Mouse (Mus musculus): ENCODE measurements around the gene Tfeb. TPM values are rescaled to one million over a fixed set of nuclear protein-coding genes. Genes with fewer than 3 reads are reported as not detected.

Tfeb gene
- total and polyA plus RNA-seq, 2 experiments, result 5.7 to 15.7 TPM

- Histone ChIP-seq H3K27me3 (ENCODE audit: control insufficient read depth, insufficient read depth, low read length) (no peaks in the 10 kb centered on the region), H3K9ac (ENCODE audit: low read depth, low read length) (no peak overlapping the region), H3K27ac (replicated peaks; ENCODE audit: insufficient read depth, low read depth, low read length) (no peak overlapping the region), H3K79me2 (ENCODE audit: control insufficient read depth, insufficient read depth, low read length) (peaks cover 13% of the 10 kb centered on the region; the same call in 1 of the 2 replicates), H3K4me1 (ENCODE audit: control insufficient read depth, insufficient read depth, low read length) (peaks cover 11% of the 10 kb centered on the region), H3K36me3 (ENCODE audit: control insufficient read depth, insufficient read depth, low read length) (no peaks in the 10 kb centered on the region), H3K4me3 (ENCODE audit: insufficient read depth, low read depth, low read length) (no peak overlapping the region)
- 75% methylated on average over 7 of the region's 7 CpGs for WGBS
- DNase-seq (ENCODE audit: extremely low read depth, low read depth, low spot score), result no peak
- TF ChIP-seq POLR2A (IDR thresholded peaks at IDR 0.05; ENCODE audit: extremely low read depth, insufficient read depth, low read length), result no peak
- TF ChIP-seq CTCF (IDR thresholded peaks at IDR 0.05; ENCODE audit: low read depth, low read length), result no peak
Observed at GRCm38 (mm10) chr17:47757056-47757610, 20.3 kb downstream of the Tfeb start.

GRCm38 (mm10) chr17:47759702-47760410, 23.0 kb downstream of the Tfeb start:
- Histone ChIP-seq H3K4me1 (ENCODE audit: control insufficient read depth, insufficient read depth, low read length) (peaks cover 25% of the 10 kb centered on the region), H3K79me2 (ENCODE audit: control insufficient read depth, insufficient read depth, low read length) (peaks cover 18% of the 10 kb centered on the region; the same call in 1 of the 2 replicates), H3K36me3 (ENCODE audit: control insufficient read depth, insufficient read depth, low read length) (no peaks in the 10 kb centered on the region), H3K4me3 (ENCODE audit: insufficient read depth, low read depth, low read length) (no peak overlapping the region), H3K27me3 (ENCODE audit: control insufficient read depth, insufficient read depth, low read length) (no peaks in the 10 kb centered on the region), H3K27ac (replicated peaks; ENCODE audit: insufficient read depth, low read depth, low read length) (no peak overlapping the region), H3K9ac (ENCODE audit: low read depth, low read length) (no peak overlapping the region)
- DNase-seq (ENCODE audit: extremely low read depth, low read depth, low spot score), result peak; percentile 40
- WGBS, result 66% methylated on average over 15 of the region's 15 CpGs
- no peak for TF ChIP-seq POLR2A (IDR thresholded peaks at IDR 0.05; ENCODE audit: extremely low read depth, insufficient read depth, low read length)
- TF ChIP-seq CTCF (IDR thresholded peaks at IDR 0.05; ENCODE audit: low read depth, low read length), result no peak

- Histone ChIP-seq H3K36me3 (ENCODE audit: control insufficient read depth, insufficient read depth, low read length) (no peaks in the 10 kb centered on the region), H3K4me3 (ENCODE audit: insufficient read depth, low read depth, low read length) (no peak overlapping the region), H3K27me3 (ENCODE audit: control insufficient read depth, insufficient read depth, low read length) (no peaks in the 10 kb centered on the region), H3K4me1 (ENCODE audit: control insufficient read depth, insufficient read depth, low read length) (peaks cover 25% of the 10 kb centered on the region), H3K79me2 (ENCODE audit: control insufficient read depth, insufficient read depth, low read length) (peaks cover 19% of the 10 kb centered on the region), H3K27ac (replicated peaks; ENCODE audit: insufficient read depth, low read depth, low read length) (peak overlapping the region; percentile 92), H3K9ac (ENCODE audit: low read depth, low read length) (peak overlapping the region; percentile 42)
- no peak for TF ChIP-seq CTCF (IDR thresholded peaks at IDR 0.05; ENCODE audit: low read depth, low read length)
- TF ChIP-seq POLR2A (IDR thresholded peaks at IDR 0.05; ENCODE audit: extremely low read depth, insufficient read depth, low read length), result no peak
- WGBS, result 25% methylated on average over 7 of the region's 7 CpGs
- peak; percentile 90 for DNase-seq (ENCODE audit: extremely low read depth, low read depth, low spot score)
Observed at GRCm38 (mm10) chr17:47762028-47762427, 25.2 kb downstream of the Tfeb start.

- no peak for TF ChIP-seq CTCF (IDR thresholded peaks at IDR 0.05; ENCODE audit: low read depth, low read length)
- TF ChIP-seq POLR2A (IDR thresholded peaks at IDR 0.05; ENCODE audit: extremely low read depth, insufficient read depth, low read length), result no peak
- H3K4me1 ChIP-seq (ENCODE audit: control insufficient read depth, insufficient read depth, low read length), result peaks cover 25% of the 10 kb centered on the region
- H3K9ac ChIP-seq (ENCODE audit: low read depth, low read length), result peak overlapping the region; percentile 42
- peak; percentile 90 for DNase-seq (ENCODE audit: extremely low read depth, low read depth, low spot score)
- H3K27ac ChIP-seq (replicated peaks; ENCODE audit: insufficient read depth, low read depth, low read length), result peak overlapping the region; percentile 92
- H3K79me2 ChIP-seq (ENCODE audit: control insufficient read depth, insufficient read depth, low read length), result peaks cover 20% of the 10 kb centered on the region
- H3K36me3 ChIP-seq (ENCODE audit: control insufficient read depth, insufficient read depth, low read length), result no peaks in the 10 kb centered on the region
- H3K4me3 ChIP-seq (ENCODE audit: insufficient read depth, low read depth, low read length), result no peak overlapping the region
- H3K27me3 ChIP-seq (ENCODE audit: control insufficient read depth, insufficient read depth, low read length), result no peaks in the 10 kb centered on the region
- 36% methylated on average over 13 of the region's 13 CpGs for WGBS
Observed at GRCm38 (mm10) chr17:47762518-47763340, 25.9 kb downstream of the Tfeb start.

DNA sequence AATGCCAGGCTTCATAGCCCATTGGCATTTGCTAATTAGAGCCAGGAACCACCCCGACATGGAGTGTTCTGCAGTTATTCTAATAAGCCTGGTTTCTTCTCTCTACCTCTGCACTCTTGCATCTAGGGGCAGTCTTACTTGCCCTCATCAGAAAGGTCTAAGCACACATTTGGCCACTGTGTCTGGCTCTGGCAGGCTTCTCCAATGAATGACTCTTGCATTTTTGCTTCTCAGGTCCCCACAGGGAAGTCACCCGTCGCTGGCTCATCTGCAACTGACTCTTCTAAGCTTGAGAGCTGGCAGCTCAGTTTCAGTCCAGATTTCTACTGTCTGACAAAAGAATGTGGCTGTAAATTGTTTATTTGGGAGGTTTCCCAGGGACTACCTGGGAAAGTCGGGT, 29.2 kb downstream of the Tfeb start:
- no peak overlapping the region; the same call in 1 of the 2 replicates for H3K27ac ChIP-seq (replicated peaks; ENCODE audit: insufficient read depth, low read depth, low read length)
- no peak overlapping the region for H3K4me3 ChIP-seq (ENCODE audit: insufficient read depth, low read depth, low read length)
- no peak overlapping the region for H3K9ac ChIP-seq (ENCODE audit: low read depth, low read length)
- WGBS, result 81% methylated on average over 4 of the region's 4 CpGs
- H3K36me3 ChIP-seq (ENCODE audit: control insufficient read depth, insufficient read depth, low read length), result no peaks in the 10 kb centered on the region
- TF ChIP-seq CTCF (IDR thresholded peaks at IDR 0.05; ENCODE audit: low read depth, low read length) (no peak), POLR2A (IDR thresholded peaks at IDR 0.05; ENCODE audit: extremely low read depth, insufficient read depth, low read length) (no peak)
- peaks cover 41% of the 10 kb centered on the region for H3K79me2 ChIP-seq (ENCODE audit: control insufficient read depth, insufficient read depth, low read length)
- no peaks in the 10 kb centered on the region for H3K27me3 ChIP-seq (ENCODE audit: control insufficient read depth, insufficient read depth, low read length)
- H3K4me1 ChIP-seq (ENCODE audit: control insufficient read depth, insufficient read depth, low read length), result peaks cover 20% of the 10 kb centered on the region
- DNase-seq (ENCODE audit: extremely low read depth, low read depth, low spot score), result no peak
